Mouse (Mus musculus): ENCODE measurements around the gene Ramp3. TPM values are rescaled to one million over a fixed set of nuclear protein-coding genes. Genes with fewer than 3 reads are reported as not detected.

Ramp3 gene
- 45.2 TPM for polyA plus RNA-seq (2015; fragmentation: Illumina TruSeq; extraction: RNeasy Lipid Tissue Mini Kit (QIAGEN cat#74804); ENCODE audit: low read depth, low replicate concordance)

DNA sequence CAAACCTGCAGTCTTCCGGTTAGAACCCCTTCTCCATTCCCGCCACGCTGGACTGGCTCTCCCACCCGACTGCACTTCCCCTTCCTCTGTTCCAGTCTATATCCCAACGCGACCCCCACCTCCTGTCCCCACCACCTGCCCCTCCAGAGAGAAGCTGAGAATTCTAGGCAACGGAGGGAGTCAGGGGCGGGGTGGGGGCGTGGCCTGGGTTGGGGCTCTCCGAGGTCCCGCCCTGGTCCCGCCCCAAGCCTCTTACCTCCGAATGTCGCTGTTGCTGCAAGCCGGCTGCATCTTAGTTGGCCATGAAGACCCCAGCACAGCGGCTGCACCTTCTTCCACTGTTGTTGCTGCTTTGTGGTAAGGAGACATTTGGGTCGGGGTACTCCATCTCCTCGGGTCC lies at the start of gene Ramp3:
Gene Ramp3, plus strand, starts transcription at position 251 of the 400 bp plus-strand sequence.

DNA sequence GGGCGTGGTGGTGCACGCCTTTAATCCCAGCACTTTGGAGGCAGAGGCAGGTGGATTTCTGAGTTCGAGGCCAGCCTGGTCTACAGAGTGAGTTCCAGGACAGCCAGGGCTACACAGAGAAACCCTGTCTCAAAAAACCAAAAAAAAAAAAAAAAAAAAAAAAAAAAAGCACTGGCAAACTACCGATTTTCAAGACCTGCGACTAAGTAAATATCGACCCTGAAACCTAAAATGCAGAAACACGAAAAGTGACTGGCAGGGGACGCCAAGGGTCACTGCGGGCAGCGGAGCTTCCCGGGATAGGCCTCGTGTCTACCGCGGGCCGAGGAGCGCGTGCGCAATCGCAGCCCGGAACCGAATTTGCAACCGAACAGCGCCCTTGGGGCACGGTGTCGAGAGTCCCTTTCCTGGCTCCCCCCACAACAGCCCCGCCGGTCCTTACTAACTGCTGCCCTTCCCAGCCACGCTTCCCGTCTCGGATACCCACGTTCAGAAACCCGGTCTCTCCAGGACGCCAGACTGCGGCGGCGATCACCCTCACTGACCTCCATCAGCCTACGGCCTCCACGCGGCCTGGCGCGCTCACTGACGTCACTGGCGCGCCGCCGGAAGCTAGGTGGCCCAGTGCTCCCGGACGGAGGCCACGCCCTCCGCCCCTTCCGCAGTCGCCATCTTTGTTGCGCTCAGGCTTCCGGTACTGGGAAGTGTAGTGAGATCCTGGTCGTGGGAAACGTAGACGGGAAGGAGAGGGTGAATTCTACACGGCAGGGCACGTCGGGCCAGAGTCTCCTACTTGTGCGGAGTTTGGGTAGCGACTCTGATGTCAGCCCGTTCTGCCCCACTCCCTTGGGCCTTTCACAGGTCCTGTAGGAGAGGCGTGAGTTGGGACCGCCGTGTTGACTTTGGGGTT lies 32.6 kb upstream of the Ramp3 start, which contains the start of gene Tbrg4:
Gene Tbrg4, minus strand, starts transcription at position 590 of the 910 bp plus-strand sequence.

DNA sequence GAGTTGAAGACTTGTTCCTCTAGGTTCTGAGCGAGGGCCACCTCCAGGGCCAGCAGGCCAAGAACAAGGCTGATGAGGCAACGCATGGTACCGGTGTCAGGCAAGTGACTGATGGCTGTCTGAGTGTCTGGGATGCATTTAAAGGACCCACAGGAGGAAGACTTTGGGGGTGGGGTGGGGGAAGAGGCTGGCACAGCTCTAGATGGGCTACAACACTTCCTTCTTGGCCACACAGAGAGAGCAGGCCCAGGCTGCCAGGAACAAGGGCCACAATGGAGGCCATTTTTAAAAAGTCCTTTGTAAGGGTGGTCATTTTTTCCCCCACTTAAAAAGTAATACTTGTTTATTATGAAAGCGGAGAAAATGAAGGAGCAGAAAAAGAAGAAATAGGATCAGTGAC lies 19.8 kb upstream of the Ramp3 start, which contains the start of gene Wap:
Gene Wap, minus strand, starts transcription at position 101 of the 400 bp plus-strand sequence.

Other genes starting within 250 kb of the Ramp3 start
- 3,507 TPM for gene Ppia, start 243.1 kb upstream of the Ramp3 start, polyA plus RNA-seq (2015; fragmentation: Illumina TruSeq; extraction: RNeasy Lipid Tissue Mini Kit (QIAGEN cat#74804); ENCODE audit: low read depth, low replicate concordance)
- gene H2afv, start 214.1 kb upstream of the Ramp3 start, polyA plus RNA-seq (2015; fragmentation: Illumina TruSeq; extraction: RNeasy Lipid Tissue Mini Kit (QIAGEN cat#74804); ENCODE audit: low read depth, low replicate concordance) = 88.1 TPM
- gene Purb, start 182.6 kb upstream of the Ramp3 start, polyA plus RNA-seq (2015; fragmentation: Illumina TruSeq; extraction: RNeasy Lipid Tissue Mini Kit (QIAGEN cat#74804); ENCODE audit: low read depth, low replicate concordance) = 168 TPM
- 0.18 TPM for gene Myo1g, start 137.6 kb upstream of the Ramp3 start, polyA plus RNA-seq (2015; fragmentation: Illumina TruSeq; extraction: RNeasy Lipid Tissue Mini Kit (QIAGEN cat#74804); ENCODE audit: low read depth, low replicate concordance)
- gene Ccm2, start 111.6 kb upstream of the Ramp3 start, polyA plus RNA-seq (2015; fragmentation: Illumina TruSeq; extraction: RNeasy Lipid Tissue Mini Kit (QIAGEN cat#74804); ENCODE audit: low read depth, low replicate concordance) = 70.4 TPM
- gene Nacad, start 52.5 kb upstream of the Ramp3 start, polyA plus RNA-seq (2015; fragmentation: Illumina TruSeq; extraction: RNeasy Lipid Tissue Mini Kit (QIAGEN cat#74804); ENCODE audit: low read depth, low replicate concordance) = 50.2 TPM
- 32.2 TPM for gene Tbrg4, start 32.5 kb upstream of the Ramp3 start, polyA plus RNA-seq (2015; fragmentation: Illumina TruSeq; extraction: RNeasy Lipid Tissue Mini Kit (QIAGEN cat#74804); ENCODE audit: low read depth, low replicate concordance)
- not detected for gene Wap, start 19.9 kb upstream of the Ramp3 start, polyA plus RNA-seq (2015; fragmentation: Illumina TruSeq; extraction: RNeasy Lipid Tissue Mini Kit (QIAGEN cat#74804); ENCODE audit: low read depth, low replicate concordance)
- gene Gm11983, start 179.1 kb downstream of the Ramp3 start, polyA plus RNA-seq (2015; fragmentation: Illumina TruSeq; extraction: RNeasy Lipid Tissue Mini Kit (QIAGEN cat#74804); ENCODE audit: low read depth, low replicate concordance) = not detected

Data from brain, adult 10 weeks (tissue).